Mouse (Mus musculus): ENCODE results near the gene Ofcc1. TPM values are rescaled to one million over a fixed set of nuclear protein-coding genes. Genes with fewer than 3 reads are reported as not detected.

Gene Ofcc1
- polyA plus RNA-seq, 1 experiment = not detected

DNA sequence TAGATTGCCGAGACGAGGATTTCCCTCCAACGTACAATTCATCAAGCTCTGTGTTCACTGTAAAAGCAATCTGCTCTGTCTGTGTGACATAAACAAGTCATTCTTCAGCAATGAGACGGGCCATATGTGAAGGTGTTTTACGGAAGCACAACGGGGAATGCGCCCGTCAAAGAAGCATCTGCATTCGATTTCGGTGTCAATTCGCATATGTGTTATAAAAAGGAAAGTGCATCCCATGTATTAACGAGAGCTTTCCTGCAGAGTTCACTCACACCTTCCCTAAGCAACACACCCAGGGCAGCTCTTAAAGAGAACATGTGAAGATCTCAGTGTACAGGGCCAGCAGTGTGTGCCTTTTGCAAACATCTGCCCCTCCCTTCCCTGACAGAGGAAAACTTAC lies 225.6 kb downstream of the Ofcc1 start:
- H3K27me3 ChIP-seq (ENCODE audit: control insufficient read depth, insufficient read depth, insufficient read length) = no peaks in the 10 kb centered on the region
- no peak overlapping the region for H3ac ChIP-seq (ENCODE audit: control insufficient read depth, insufficient read length)
- TF ChIP-seq TCF3 (IDR thresholded peaks at IDR 0.05; ENCODE audit: insufficient read length, low read depth) = no peak
- no peak for TF ChIP-seq MYOD1 (IDR thresholded peaks at IDR 0.05; ENCODE audit: control insufficient read depth in 1 of 3, insufficient read length in 2 of 3, low read depth in 2 of 3)
- TF ChIP-seq TCF12 (IDR thresholded peaks at IDR 0.05; ENCODE audit: insufficient read depth, poor library complexity, severe bottlenecking) = no peak
- TF ChIP-seq POLR2AphosphoS2 (IDR thresholded peaks at IDR 0.05; ENCODE audit: insufficient read length, low read depth) = no peak
- TF ChIP-seq E2F4 (IDR thresholded peaks at IDR 0.05; ENCODE audit: insufficient read depth) = no peak
- no peak for TF ChIP-seq REST (IDR thresholded peaks at IDR 0.05; ENCODE audit: insufficient read depth, insufficient read length)
- no peak for TF ChIP-seq USF1 (IDR thresholded peaks at IDR 0.05; ENCODE audit: low read depth)
- H3K36me3 ChIP-seq (ENCODE audit: control insufficient read depth, insufficient read depth) = no peaks in the 10 kb centered on the region
- no peak overlapping the region for H3K4me3 ChIP-seq
- H3K4me2 ChIP-seq (ENCODE audit: low read depth) = no peak overlapping the region
- H3K79me2 ChIP-seq (ENCODE audit: control insufficient read depth, insufficient read depth) = no peaks in the 10 kb centered on the region

DNA sequence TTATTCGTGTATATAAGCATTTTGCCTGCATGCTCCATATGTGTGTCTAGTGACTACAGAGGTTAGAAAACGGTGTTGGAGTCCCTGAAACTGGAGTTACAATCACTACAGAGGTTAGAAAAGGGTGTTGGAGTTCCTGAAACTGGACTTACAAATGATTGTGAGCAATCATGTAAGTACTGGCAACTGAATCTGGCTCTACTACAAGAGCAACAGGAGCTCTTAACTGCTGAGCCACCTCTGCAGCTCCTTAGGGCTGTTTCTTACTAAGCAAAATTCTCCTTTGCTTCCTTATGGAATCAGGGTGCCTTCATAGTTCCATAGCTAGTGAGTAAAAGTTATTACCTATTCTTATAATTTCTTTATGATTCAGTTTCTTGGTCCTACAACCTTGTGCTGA lies 237.4 kb downstream of the Ofcc1 start:
- Histone ChIP-seq H3K79me2 (ENCODE audit: control insufficient read depth, insufficient read depth) (no peaks in the 10 kb centered on the region), H3K4me3 (no peak overlapping the region), H3K36me3 (ENCODE audit: control insufficient read depth, insufficient read depth) (no peaks in the 10 kb centered on the region), H3ac (ENCODE audit: control insufficient read depth, insufficient read length) (no peak overlapping the region), H3K4me2 (ENCODE audit: low read depth) (no peak overlapping the region), H3K27me3 (ENCODE audit: control insufficient read depth, insufficient read depth, insufficient read length) (no peaks in the 10 kb centered on the region)
- TF ChIP-seq E2F4 (IDR thresholded peaks at IDR 0.05; ENCODE audit: insufficient read depth) = no peak
- no peak for TF ChIP-seq POLR2AphosphoS2 (IDR thresholded peaks at IDR 0.05; ENCODE audit: insufficient read length, low read depth)
- TF ChIP-seq TCF12 (IDR thresholded peaks at IDR 0.05; ENCODE audit: insufficient read depth, poor library complexity, severe bottlenecking) = no peak
- TF ChIP-seq TCF3 (IDR thresholded peaks at IDR 0.05; ENCODE audit: insufficient read length, low read depth) = no peak
- no peak for TF ChIP-seq CEBPB (IDR thresholded peaks at IDR 0.05; ENCODE audit: insufficient read depth, poor library complexity, severe bottlenecking)
- no peak for TF ChIP-seq SRF (IDR thresholded peaks at IDR 0.05; ENCODE audit: control insufficient read depth, insufficient read length, low read depth)
- TF ChIP-seq USF1 (IDR thresholded peaks at IDR 0.05; ENCODE audit: low read depth) = no peak
- no peak for TF ChIP-seq MAX (IDR thresholded peaks at IDR 0.05; ENCODE audit: low read depth)
- TF ChIP-seq POLR2A (IDR thresholded peaks at IDR 0.05; ENCODE audit: insufficient read length, low read depth) = no peak
- no peak for TF ChIP-seq MYOD1 (IDR thresholded peaks at IDR 0.05; ENCODE audit: control insufficient read depth in 1 of 3, insufficient read length in 2 of 3, low read depth in 2 of 3)
- TF ChIP-seq REST (IDR thresholded peaks at IDR 0.05; ENCODE audit: insufficient read depth, insufficient read length) = no peak
- TF ChIP-seq MYOG (IDR thresholded peaks at IDR 0.05; ENCODE audit: control insufficient read depth in 1 of 3, insufficient read depth in 1 of 3, insufficient read length in 2 of 3, low read depth in 2 of 3) = no peak

DNA sequence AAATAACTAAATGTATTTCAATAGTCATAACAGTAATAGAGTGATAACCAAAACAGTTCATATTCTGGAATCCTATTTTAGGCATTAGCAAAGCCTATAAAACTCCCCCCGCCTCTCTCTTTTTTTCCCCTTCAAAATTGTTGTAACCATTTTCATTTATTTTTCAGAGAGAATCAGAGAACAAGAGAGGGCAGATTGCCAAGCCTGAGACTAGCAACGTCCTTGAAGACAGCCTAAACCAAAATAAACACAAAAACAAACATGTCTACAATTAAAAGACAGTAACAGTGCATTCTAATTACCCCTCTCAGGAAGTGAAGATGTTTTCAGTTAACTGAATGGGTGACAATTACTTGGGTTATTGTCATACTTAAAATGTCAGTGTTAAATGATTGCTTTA lies 248.9 kb downstream of the Ofcc1 start:
- Histone ChIP-seq H3K4me3 (no peak overlapping the region), H3K36me3 (ENCODE audit: control insufficient read depth, insufficient read depth) (no peaks in the 10 kb centered on the region), H3K4me2 (ENCODE audit: low read depth) (no peak overlapping the region), H3K79me2 (ENCODE audit: control insufficient read depth, insufficient read depth) (no peaks in the 10 kb centered on the region), H3ac (ENCODE audit: control insufficient read depth, insufficient read length) (no peak overlapping the region), H3K27me3 (ENCODE audit: control insufficient read depth, insufficient read depth, insufficient read length) (no peaks in the 10 kb centered on the region)
- no peak for TF ChIP-seq SRF (IDR thresholded peaks at IDR 0.05; ENCODE audit: control insufficient read depth, insufficient read length, low read depth)
- TF ChIP-seq TCF3 (IDR thresholded peaks at IDR 0.05; ENCODE audit: insufficient read length, low read depth) = no peak
- no peak for TF ChIP-seq E2F4 (IDR thresholded peaks at IDR 0.05; ENCODE audit: insufficient read depth)
- TF ChIP-seq CEBPB (IDR thresholded peaks at IDR 0.05; ENCODE audit: insufficient read depth, poor library complexity, severe bottlenecking) = no peak
- no peak for TF ChIP-seq TCF12 (IDR thresholded peaks at IDR 0.05; ENCODE audit: insufficient read depth, poor library complexity, severe bottlenecking)
- TF ChIP-seq MAX (IDR thresholded peaks at IDR 0.05; ENCODE audit: low read depth) = no peak
- no peak for TF ChIP-seq MYOD1 (IDR thresholded peaks at IDR 0.05; ENCODE audit: control insufficient read depth in 1 of 3, insufficient read length in 2 of 3, low read depth in 2 of 3)
- TF ChIP-seq MYOG (IDR thresholded peaks at IDR 0.05; ENCODE audit: control insufficient read depth in 1 of 3, insufficient read depth in 1 of 3, insufficient read length in 2 of 3, low read depth in 2 of 3) = no peak
- no peak for TF ChIP-seq REST (IDR thresholded peaks at IDR 0.05; ENCODE audit: insufficient read depth, insufficient read length)

GRCm38 (mm10) chr13:40076236-40076635 lies 285.0 kb downstream of the Ofcc1 start:
- Histone ChIP-seq H3K4me2 (ENCODE audit: low read depth) (no peak overlapping the region), H3K79me2 (ENCODE audit: control insufficient read depth, insufficient read depth) (no peaks in the 10 kb centered on the region), H3K36me3 (ENCODE audit: control insufficient read depth, insufficient read depth) (no peaks in the 10 kb centered on the region), H3K4me3 (no peak overlapping the region), H3ac (ENCODE audit: control insufficient read depth, insufficient read length) (no peak overlapping the region), H3K27me3 (ENCODE audit: control insufficient read depth, insufficient read depth, insufficient read length) (no peaks in the 10 kb centered on the region)
- TF ChIP-seq MYOD1 (IDR thresholded peaks at IDR 0.05; ENCODE audit: control insufficient read depth in 1 of 3, insufficient read length in 2 of 3, low read depth in 2 of 3) = no peak
- no peak for TF ChIP-seq MAX (IDR thresholded peaks at IDR 0.05; ENCODE audit: low read depth)
- TF ChIP-seq CEBPB (IDR thresholded peaks at IDR 0.05; ENCODE audit: insufficient read depth, poor library complexity, severe bottlenecking) = no peak
- no peak for TF ChIP-seq POLR2AphosphoS2 (IDR thresholded peaks at IDR 0.05; ENCODE audit: insufficient read length, low read depth)
- no peak for TF ChIP-seq SRF (IDR thresholded peaks at IDR 0.05; ENCODE audit: control insufficient read depth, insufficient read length, low read depth)
- TF ChIP-seq REST (IDR thresholded peaks at IDR 0.05; ENCODE audit: insufficient read depth, insufficient read length) = no peak
- TF ChIP-seq POLR2A (IDR thresholded peaks at IDR 0.05; ENCODE audit: insufficient read length, low read depth) = no peak
- no peak for TF ChIP-seq E2F4 (IDR thresholded peaks at IDR 0.05; ENCODE audit: insufficient read depth)
- TF ChIP-seq TCF3 (IDR thresholded peaks at IDR 0.05; ENCODE audit: insufficient read length, low read depth) = no peak
- no peak for TF ChIP-seq MYOG (IDR thresholded peaks at IDR 0.05; ENCODE audit: control insufficient read depth in 1 of 3, insufficient read depth in 1 of 3, insufficient read length in 2 of 3, low read depth in 2 of 3)
- TF ChIP-seq USF1 (IDR thresholded peaks at IDR 0.05; ENCODE audit: low read depth) = no peak
- TF ChIP-seq TCF12 (IDR thresholded peaks at IDR 0.05; ENCODE audit: insufficient read depth, poor library complexity, severe bottlenecking) = no peak

Data from myocyte (in vitro differentiated cells).